Mouse (Mus musculus) kidney, adult 2 months (tissue): ENCODE data around the gene Ppp1r12b.

Experiments used
- CTCF ChIP-seq: fragments of 200-500 bp; conservative IDR thresholded peaks from 2 replicates; pipeline ENCODE4 v1.5.1; 2011; ENCODE audit warnings: low read depth, mild to moderate bottlenecking, control low read depth, low read length, moderate library complexity, mixed read lengths; ENCODE audit not compliant: insufficient read depth, insufficient read length
- POLR2A ChIP-seq: fragments of 200-500 bp; IDR thresholded peaks from one replicate; pipeline ENCODE4 v1.6.1; 2011; ENCODE audit warnings: low read depth, low read length, control low read depth

- no peak for TF ChIP-seq POLR2A
- no peak for TF ChIP-seq CTCF
These were observed 199.4 kb downstream of the Ppp1r12b start for GRCm38 (mm10) chr1:134756190-134756873.
